Mouse (Mus musculus) stomach, postnatal 0 days (tissue): ENCODE measurements around the gene Abr. TPM values are rescaled to one million over a fixed set of nuclear protein-coding genes. Genes with fewer than 3 reads are reported as not detected.

Source experiments
- ATAC-seq: fragments of 200-750 bp; cut with Nextera tagmentation; 2 replicates; pipeline ENCODE4 v1.8.0; 2017; ENCODE audit not compliant: low FRiP score, low TSS enrichment
- DNase-seq: peaks from one replicate; pipeline ENCODE4 v3.0.0-alpha.2; 2016; ENCODE audit warnings: low spot score
- H3K27ac ChIP-seq: fragments of 300-500 bp; sonication (generic); replicated peaks from 2 replicates; pipeline ENCODE4 v1.5.1; 2014; ENCODE audit warnings: mild to moderate bottlenecking, control low read depth
- H3K27me3 ChIP-seq: fragments of 300-500 bp; sonication (generic); 2 replicates; pipeline ENCODE4 v1.6.1; 2014; ENCODE audit warnings: low read length; ENCODE audit not compliant: control insufficient read depth, insufficient read depth
- H3K36me3 ChIP-seq: fragments of 300-500 bp; sonication (generic); 2 replicates; pipeline ENCODE4 v1.6.1; 2014; ENCODE audit warnings: low read length, mixed read lengths; ENCODE audit not compliant: control insufficient read depth, insufficient read depth
- H3K4me1 ChIP-seq: fragments of 300-500 bp; sonication (generic); replicated peaks from 2 replicates; pipeline ENCODE4 v1.6.1; 2014; ENCODE audit warnings: antibody characterized with exemption; ENCODE audit not compliant: control insufficient read depth, insufficient read depth
- H3K4me2 ChIP-seq: fragments of 300-500 bp; sonication (generic); replicated peaks from 2 replicates; pipeline ENCODE4 v1.6.1; 2014; ENCODE audit warnings: low read depth, mild to moderate bottlenecking, control low read depth, moderate library complexity
- H3K4me3 ChIP-seq: fragments of 300-500 bp; sonication (generic); 2 replicates; pipeline ENCODE4 v1.5.1; 2014; ENCODE audit warnings: low read depth, low read length, control low read depth
- H3K9ac ChIP-seq: fragments of 300-500 bp; sonication (generic); 2 replicates; pipeline ENCODE4 v1.6.1; 2014; ENCODE audit warnings: mild to moderate bottlenecking, low read length, control low read depth, mixed read lengths
- H3K9me3 ChIP-seq: fragments of 300-500 bp; sonication (generic); 2 replicates; pipeline ENCODE4 v1.6.1; 2016; ENCODE audit warnings: low read length; ENCODE audit not compliant: control insufficient read depth
- CTCF ChIP-seq: IDR thresholded peaks from 2 replicates; pipeline ENCODE4 v1.5.1; 2016; ENCODE audit warnings: antibody characterized with exemption, low read depth, mild to moderate bottlenecking, moderate library complexity
- EP300 ChIP-seq: optimal IDR thresholded peaks from 2 replicates; pipeline ENCODE3; 2016; ENCODE audit warnings: antibody characterized with exemption
- WGBS: fragments of 180-500 bp; shearing (Covaris S2); extraction: QIAGEN DNeasy Blood & Tissue Kit; methylation state at CpG from one replicate; pipeline ENCODE4 v1.1.7; 2014; 5-methylcytosine and 5-hydroxymethylcytosine counted together
- polyA plus RNA-seq: library from polyadenylated mRNA; unstranded; fragments of >200 nt; fragmentation: Nextera tagmentation; extraction: Ambion mirVana; gene quantifications from 2 replicates; pipeline ENCODE4 v1.2.1, GENCODE M21; 2015

Abr gene
- polyA plus RNA-seq, 1 experiment from 2014 or later = 19.3 TPM

DNA sequence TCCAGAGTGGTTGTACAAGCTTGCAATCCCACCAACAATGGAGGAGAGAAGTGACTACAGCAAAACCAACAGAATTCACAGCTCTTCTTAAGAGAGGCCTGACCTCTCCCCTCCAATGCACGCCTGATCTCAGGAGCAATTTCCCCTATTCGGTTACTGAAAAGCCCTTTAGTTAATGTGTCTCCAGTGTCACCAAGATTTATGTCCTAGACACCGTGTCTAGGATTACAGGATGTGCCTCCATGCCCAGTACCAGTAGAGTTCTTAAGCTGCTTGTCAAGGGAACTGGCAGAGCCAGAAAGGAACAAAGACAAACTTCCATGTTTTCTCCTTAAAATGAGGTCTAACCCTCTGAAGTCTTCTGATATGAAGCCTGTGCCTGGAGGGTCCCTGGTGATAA is 36.0 kb downstream of the Abr start:
- 38% methylated on average over 3 of the region's 3 CpGs for WGBS
- Histone ChIP-seq H3K9ac (no peak overlapping the region), H3K27me3 (no peaks in the 10 kb centered on the region), H3K4me1 (no peaks in the 10 kb centered on the region), H3K36me3 (no peaks in the 10 kb centered on the region), H3K4me2 (no peak overlapping the region), H3K4me3 (no peak overlapping the region), H3K9me3 (no peaks in the 10 kb centered on the region), H3K27ac (no peak overlapping the region)
- no peak for DNase-seq
- no peak for TF ChIP-seq EP300
- TF ChIP-seq CTCF = no peak
- ATAC-seq = no peak

DNA sequence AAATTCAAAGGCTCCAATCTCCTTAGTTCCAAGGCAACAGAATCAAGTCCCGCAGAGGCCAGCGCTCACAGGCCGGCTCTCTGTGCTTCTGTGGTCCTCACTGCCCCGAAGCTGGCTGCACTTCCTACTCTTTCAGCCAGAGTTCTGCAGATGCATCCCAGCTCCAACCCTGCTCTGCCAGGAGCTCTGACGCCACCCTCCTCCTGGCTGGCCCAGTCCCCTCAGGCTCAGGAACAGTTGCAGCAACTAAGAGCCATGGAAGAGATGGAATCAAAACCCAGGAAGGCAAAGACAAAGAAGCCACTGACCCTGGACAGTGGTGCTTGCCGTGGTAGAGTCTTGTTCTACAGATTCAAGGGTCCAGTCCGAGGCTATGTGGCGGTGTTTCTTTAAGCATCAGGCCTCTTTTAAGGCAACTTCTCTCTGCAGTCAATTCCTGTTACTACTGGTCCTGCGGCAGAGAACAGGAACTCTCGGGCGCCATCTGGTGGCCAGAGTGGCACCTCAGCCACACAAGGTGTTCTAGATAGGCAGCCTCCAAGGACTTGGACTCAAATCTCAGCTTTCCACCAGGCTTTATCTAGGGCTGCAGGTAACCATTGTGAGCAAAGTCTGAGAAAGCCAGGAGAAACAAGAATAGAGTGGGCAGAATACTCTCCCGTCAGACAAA is 44.4 kb downstream of the Abr start:
- no peak overlapping the region for H3K4me3 ChIP-seq
- H3K27me3 ChIP-seq = no peaks in the 10 kb centered on the region
- peak; percentile 91 for DNase-seq
- H3K9me3 ChIP-seq = no peaks in the 10 kb centered on the region
- ATAC-seq = peak; percentile 83
- H3K36me3 ChIP-seq = no peaks in the 10 kb centered on the region
- 36% methylated on average over 12 of the region's 12 CpGs for WGBS
- TF ChIP-seq EP300 = no peak
- TF ChIP-seq CTCF = peak; percentile 96
- no peak overlapping the region for H3K9ac ChIP-seq
- no peak overlapping the region for H3K27ac ChIP-seq
- H3K4me2 ChIP-seq = no peak overlapping the region
- no peaks in the 10 kb centered on the region for H3K4me1 ChIP-seq

GRCm38 (mm10) chr11:76572820-76573385 is 49.2 kb downstream of the Abr start:
- H3K27me3 ChIP-seq = no peaks in the 10 kb centered on the region
- no peaks in the 10 kb centered on the region for H3K36me3 ChIP-seq
- H3K9me3 ChIP-seq = no peaks in the 10 kb centered on the region
- no peak overlapping the region for H3K9ac ChIP-seq
- no peak overlapping the region for H3K27ac ChIP-seq
- DNase-seq (no peak), ATAC-seq (no peak)
- no peak overlapping the region for H3K4me3 ChIP-seq
- H3K4me1 ChIP-seq = peaks cover 3% of the 10 kb centered on the region; the same call in 1 of the 2 replicates
- H3K4me2 ChIP-seq = no peak overlapping the region
- 69% methylated on average over 6 of the region's 6 CpGs for WGBS
- TF ChIP-seq EP300 (no peak), CTCF (no peak)

- TF ChIP-seq CTCF (peak; percentile 1; the same call in 1 of the 2 replicates), EP300 (no peak)
- H3K9me3 ChIP-seq = no peaks in the 10 kb centered on the region
- ATAC-seq = no peak; the same call in 1 of the 2 replicates
These were observed 50.5 kb downstream of the Abr start for GRCm38 (mm10) chr11:76571613-76571929.

DNA sequence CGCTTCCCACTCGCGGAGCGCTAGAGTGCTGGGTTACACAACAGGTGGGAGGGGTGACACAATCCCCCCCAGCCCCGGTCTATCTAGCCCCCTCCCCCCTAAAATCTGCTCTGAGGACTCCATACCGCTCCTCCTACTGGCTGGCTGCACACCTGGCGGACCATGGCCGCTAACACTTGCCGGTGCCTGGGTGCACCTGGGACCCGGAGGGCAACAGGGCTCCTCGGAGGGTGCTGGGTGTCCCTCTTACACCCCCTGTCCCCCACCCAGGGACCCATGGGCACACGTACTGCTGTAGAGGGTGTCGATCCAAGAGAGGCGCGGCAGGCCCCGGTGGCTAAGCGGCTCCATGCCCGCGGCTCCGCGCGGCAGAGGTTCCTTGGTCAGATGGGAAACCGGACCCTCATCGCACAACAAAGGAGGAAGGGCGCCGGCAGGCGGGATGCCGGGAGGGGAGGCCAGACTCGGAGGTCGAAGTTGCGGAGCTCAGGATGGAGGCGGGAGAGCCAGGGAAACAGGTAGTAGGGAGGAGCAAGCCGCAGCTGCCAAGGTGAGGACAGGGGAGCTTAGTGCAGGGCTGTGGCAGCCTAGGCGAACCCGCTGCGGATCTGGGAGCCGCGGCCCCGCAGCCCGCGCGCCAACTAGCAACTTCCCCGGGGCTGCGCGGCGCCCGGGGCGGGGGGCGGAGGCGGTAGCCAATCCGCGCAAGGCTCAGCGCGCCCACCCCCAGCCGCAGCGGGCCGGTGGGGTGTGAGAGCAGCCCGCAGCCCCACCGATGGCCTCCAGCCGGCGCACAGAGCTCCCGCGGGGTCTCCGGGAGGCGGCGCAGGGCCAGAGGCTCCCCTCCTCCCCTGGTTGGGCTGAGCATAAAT is 51.1 kb downstream of the Abr start:
- H3K27me3 ChIP-seq = no peaks in the 10 kb centered on the region
- H3K36me3 ChIP-seq = no peaks in the 10 kb centered on the region
- peak overlapping the region; percentile 64 for H3K9ac ChIP-seq
- TF ChIP-seq EP300 = no peak
- TF ChIP-seq CTCF = peak; percentile 25; the same call in 1 of the 2 replicates
- 0 out of 2 replicates have a peak overlapping the region, but pooled peaks have one; percentile 13 for H3K27ac ChIP-seq
- under 1% methylated on average over 60 of the region's 66 CpGs for WGBS
- H3K9me3 ChIP-seq = no peaks in the 10 kb centered on the region
- H3K4me3 ChIP-seq = peak overlapping the region; percentile 55
- DNase-seq (peak; percentile 44), ATAC-seq (peak; percentile 72)
- peak overlapping the region; percentile 97 for H3K4me2 ChIP-seq
- peaks cover 3% of the 10 kb centered on the region; the same call in 1 of the 2 replicates for H3K4me1 ChIP-seq

More at GRCm38 (mm10) chr11:76571613-76571929, 50.5 kb downstream of the Abr start:
- Histone ChIP-seq H3K27ac (no peak overlapping the region), H3K4me3 (peak overlapping the region; percentile 55), H3K36me3 (no peaks in the 10 kb centered on the region), H3K27me3 (no peaks in the 10 kb centered on the region), H3K4me2 (peak overlapping the region; percentile 97), H3K4me1 (peaks cover 3% of the 10 kb centered on the region; the same call in 1 of the 2 replicates), H3K9ac (peak overlapping the region; percentile 64)
- 12% methylated on average over 9 of the region's 9 CpGs for WGBS
- DNase-seq = no peak
